Mouse (Mus musculus): ENCODE results near the gene Lysmd1.
A peak's percentile ranks its signal among the peaks of the same experiment; 100 is the strongest.

Gene Lysmd1

DNA sequence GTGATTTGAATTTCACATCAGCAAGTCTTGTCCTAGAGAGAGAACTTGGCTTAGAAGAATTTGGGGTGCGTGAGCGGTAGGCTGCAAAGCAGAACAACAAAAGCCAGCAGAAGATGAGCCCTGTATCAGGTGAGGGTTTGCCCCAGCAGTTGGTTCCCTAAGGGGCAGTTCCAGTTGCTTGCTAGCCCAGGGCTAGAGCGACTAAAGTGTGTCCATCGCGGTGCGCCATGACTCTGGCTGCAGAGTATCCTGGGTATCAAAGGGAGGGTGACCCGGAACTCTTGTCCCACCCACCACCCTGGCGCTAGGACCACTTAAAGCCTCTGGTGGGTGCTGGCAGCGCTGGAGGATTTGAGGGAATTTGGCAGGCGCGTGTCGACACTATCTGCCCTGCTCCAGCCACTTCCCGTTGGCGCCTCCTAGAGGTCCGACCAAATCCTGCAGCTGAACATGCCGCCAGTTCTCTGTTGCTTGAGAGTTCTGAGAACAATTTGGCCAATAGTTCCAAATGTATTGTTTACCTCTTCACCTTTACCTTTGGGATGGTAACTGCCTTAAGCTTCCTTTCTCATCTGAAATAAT lies 40.2 kb downstream of the Lysmd1 start:
- peak; percentile 25 for DNase-seq (ENCODE audit: low read depth)

- DNase-seq (ENCODE audit: low read depth): no peak
Observed at GRCm38 (mm10) chr3:95176500-95176899, 42.6 kb downstream of the Lysmd1 start.

DNA sequence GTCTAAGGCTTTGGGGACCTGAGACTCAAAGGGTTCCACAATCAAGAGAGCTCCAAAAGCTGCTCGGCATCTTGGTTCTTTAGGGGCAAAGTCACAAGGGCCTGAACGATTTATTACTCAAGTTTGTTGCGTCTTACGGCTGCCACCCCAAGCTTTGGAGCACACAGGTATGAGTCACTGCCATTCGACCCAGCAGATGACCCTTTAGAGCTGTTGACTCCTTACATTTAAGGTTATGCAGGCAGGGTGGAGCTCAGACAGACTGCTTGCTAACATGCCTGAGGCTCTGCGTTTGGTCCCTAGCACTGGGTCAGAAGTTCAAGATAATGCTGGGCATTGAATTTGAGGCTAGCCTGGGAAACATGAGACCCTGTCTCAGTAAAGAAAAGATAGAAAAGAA lies 43.7 kb downstream of the Lysmd1 start:
- peak; percentile 54 for DNase-seq (ENCODE audit: low read depth)

DNA sequence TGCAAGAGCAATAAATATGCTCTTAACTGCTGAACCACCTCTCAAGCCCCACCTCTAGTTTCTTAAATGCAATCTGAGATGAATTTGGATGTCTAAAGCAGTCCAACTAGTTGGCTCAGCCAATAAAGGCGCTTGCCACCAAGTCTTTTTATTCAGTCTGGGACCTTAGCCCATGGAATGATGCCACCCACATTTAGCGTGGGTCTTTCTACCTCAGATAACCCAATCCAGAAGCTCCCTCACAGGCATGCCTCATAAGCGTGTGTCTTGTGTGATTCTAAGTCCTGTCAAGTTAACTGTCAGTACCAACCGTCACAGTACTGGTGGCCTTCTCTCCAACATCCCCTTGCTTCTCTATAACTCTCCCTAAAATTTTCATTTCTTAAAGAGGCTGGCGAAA lies 45.1 kb downstream of the Lysmd1 start:
- DNase-seq (ENCODE audit: low read depth): no peak

DNA sequence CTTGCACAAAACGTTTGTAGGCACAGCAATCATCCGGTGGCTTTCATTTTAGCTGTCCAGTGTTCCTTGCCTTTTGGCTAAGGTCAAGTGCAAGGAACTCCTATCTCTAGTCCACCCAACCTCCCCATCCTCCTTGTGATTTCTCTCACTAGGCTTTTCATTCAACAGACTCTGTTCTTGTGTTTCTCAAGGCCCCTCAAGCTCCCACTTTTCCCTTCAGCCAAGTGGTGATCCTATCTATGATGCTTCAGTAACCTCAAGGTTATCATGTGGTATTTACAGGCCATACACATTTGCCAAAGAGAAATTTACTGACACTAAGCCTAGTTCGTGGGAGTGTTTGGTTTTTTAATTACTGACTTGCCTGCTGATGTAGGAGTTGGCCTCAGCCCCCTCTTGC lies 46.0 kb downstream of the Lysmd1 start:
- no peak for DNase-seq (ENCODE audit: low read depth)

DNA sequence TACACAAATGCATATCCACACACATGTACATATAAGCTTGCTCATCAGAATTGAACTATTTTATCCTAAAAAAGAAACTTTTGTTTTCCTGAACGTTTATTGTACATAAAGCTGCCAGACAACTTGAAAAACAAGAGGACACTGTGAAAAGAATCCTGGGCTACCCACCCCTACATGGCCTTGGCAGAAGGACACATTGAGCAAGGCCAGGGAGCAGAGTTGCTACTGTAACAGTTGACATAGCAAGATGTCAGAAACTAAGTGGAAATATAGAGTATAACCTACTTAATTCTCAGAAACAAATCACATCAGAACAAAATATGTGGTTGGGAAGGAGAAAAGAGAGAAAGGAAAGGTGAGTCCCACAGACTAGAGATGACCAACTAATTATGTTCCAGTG lies 48.0 kb downstream of the Lysmd1 start:
- DNase-seq (ENCODE audit: low read depth): no peak

DNA sequence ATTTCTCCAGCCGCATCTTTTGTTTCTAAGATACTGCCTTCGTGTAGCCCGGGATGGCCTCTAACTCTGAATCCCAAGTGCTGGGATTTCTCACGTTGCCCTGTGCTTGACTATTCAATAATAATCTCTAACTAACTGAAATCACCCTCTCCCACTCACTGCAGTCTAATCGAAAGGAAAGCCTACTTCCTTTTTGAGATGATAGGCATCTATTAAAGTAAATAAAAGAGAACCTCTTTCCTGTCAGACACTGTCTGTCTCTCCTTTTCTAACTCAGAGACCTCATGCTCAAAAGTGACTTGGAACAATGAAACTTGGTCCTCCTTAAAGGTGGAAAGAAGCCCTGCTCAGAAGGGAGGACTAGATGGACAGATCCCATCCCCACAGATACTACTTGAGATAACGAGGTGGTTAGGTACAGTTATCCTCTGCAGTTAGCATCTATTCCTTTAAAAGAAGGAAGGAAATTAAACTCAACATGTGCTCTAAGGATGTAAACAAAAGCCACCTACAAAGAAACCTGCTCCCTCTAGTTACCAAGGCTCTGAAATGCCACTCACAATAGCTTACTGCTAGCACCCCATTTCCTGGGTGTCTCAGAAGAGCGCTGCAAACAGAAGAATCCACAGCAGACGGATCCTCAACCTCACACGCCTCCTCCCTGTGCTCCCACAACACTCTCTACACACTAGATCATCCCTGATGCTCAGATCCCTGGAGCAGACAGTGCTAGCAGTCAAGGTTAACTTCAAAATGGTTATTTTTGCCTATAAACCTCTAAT lies 51.1 kb downstream of the Lysmd1 start:
- DNase-seq (ENCODE audit: low read depth): no peak

DNA sequence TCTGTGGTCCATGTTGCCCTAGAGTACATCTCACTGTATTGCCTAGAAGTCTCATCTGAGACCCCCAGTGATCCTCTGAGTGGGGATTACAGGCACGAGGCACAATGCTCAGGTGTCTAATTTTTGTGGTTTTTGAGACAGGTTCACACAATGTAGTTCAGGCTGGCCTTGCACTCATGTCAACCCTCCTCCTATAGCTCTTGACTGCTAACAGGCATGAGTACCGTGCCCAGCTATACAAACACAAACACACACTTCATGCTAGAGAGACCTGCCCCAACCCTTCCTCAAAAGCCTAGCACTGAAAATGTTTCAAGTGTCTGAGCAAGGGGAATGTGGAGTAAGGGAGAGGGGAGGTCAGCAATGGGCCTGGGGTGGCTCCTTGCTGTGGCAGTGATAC lies 52.2 kb downstream of the Lysmd1 start:
- no peak for DNase-seq (ENCODE audit: low read depth)

DNA sequence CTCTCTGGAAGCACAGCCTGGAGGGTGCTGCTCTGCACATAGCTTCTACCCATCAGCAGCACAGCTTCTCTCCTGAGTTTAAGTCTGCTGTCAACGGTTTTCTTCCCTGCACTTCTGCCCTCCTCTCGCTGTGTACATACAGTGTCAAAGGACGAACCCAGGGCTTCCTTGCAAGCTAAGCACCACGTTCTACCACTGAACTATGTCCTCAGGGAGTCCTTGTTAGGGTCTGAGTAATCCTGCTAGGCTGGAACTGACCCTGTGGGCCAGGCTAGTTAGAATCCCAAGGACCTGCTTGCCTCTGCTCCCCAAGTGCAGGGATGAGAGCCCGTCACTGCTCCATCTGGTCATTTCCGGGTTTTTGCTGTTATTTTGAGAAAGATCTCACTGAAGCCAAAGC lies 53.0 kb downstream of the Lysmd1 start:
- DNase-seq (ENCODE audit: low read depth): no peak
